Mouse (Mus musculus): ENCODE data around the gene Efcab1. TPM values are rescaled to one million over a fixed set of nuclear protein-coding genes. Genes with fewer than 3 reads are reported as not detected.
"Not testable (repeated sequence)": the region's sequence is repeated elsewhere in the genome, so short reads cannot be mapped to it uniquely, and the experiment has no call there.

The Efcab1 gene
- polyA plus RNA-seq, 1 experiment from 2014 or later, result 0.20 TPM

DNA sequence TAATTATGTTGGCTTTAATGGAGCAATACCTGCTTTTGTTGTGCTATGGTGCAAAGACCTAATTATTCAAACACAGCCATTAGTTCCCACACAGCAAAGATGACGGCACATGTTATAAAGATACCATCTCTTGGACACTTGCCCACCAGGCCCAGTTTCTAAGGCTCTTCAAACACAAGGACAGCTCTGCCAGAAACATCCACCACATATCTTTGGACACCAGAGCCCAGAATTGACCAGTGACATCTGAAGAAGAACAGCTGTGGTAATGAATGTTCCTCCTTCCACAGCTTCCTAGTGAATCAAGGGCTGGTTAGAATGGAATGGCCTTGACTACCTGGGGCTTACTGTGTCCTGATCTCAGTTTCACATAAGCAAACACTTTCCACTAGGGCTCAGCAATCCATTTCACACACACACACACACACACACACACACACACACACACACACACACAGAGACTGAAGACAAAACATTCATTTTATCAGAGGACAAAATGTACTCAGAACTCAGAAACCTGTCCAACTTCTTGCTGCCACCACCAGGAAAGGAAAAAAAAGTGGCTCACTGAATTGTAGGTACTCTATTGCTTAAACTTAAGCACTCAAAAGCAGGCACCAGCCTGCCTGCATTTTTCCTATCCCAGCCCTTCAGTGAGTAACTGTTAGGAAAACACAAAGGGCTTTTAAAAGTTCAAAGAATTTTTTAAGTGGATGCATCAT, 33.7 kb downstream of the Efcab1 start:
- no peaks in the 10 kb centered on the region for H3K36me3 ChIP-seq
- WGBS (ENCODE audit: insufficient replicate concordance), result 49% methylated on average over 1 of the region's 1 CpGs
- ATAC-seq (ENCODE audit: low read depth) (peak; percentile 21; the same call in 1 of the 2 replicates), DNase-seq (no peak)
- no peak overlapping the region for H3K27ac ChIP-seq
- no peaks in the 10 kb centered on the region for H3K9me3 ChIP-seq (replicated peaks)
- no peak overlapping the region for H3K4me3 ChIP-seq (replicated peaks)
- H3K27me3 ChIP-seq, result no peaks in the 10 kb centered on the region
- H3K4me2 ChIP-seq, result no peak overlapping the region
- H3K4me1 ChIP-seq (replicated peaks), result no peaks in the 10 kb centered on the region; the same call in 1 of the 2 replicates
- no peak overlapping the region for H3K9ac ChIP-seq

DNA sequence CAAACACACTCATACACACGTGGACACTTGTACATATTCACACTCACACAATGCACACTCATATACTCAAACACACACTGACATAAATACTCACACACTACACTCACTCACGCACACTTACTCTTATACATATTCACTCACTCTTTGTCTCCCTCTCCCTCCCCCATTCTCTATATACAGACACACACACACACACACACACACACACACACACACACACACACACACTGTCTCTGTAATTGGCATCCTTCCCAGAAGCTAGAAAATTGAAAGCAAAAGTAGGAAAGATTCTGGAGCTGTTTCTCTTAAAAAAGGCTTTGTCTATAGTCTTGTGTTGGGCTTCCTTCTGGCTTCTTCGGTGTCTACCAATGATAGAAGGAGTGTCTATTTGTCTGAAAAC, 34.5 kb downstream of the Efcab1 start:
- no peak overlapping the region for H3K27ac ChIP-seq
- H3K4me2 ChIP-seq, result no peak overlapping the region
- DNase-seq, result no peak
- no peak for ATAC-seq (ENCODE audit: low read depth)
- H3K9me3 ChIP-seq (replicated peaks), result no peaks in the 10 kb centered on the region
- no peaks in the 10 kb centered on the region for H3K36me3 ChIP-seq
- H3K4me3 ChIP-seq (replicated peaks), result no peak overlapping the region
- no peak overlapping the region for H3K9ac ChIP-seq
- H3K27me3 ChIP-seq, result no peaks in the 10 kb centered on the region
- H3K4me1 ChIP-seq (replicated peaks), result no peaks in the 10 kb centered on the region; the same call in 1 of the 2 replicates
- WGBS (ENCODE audit: insufficient replicate concordance), result 52% methylated on average over 3 of the region's 3 CpGs

DNA sequence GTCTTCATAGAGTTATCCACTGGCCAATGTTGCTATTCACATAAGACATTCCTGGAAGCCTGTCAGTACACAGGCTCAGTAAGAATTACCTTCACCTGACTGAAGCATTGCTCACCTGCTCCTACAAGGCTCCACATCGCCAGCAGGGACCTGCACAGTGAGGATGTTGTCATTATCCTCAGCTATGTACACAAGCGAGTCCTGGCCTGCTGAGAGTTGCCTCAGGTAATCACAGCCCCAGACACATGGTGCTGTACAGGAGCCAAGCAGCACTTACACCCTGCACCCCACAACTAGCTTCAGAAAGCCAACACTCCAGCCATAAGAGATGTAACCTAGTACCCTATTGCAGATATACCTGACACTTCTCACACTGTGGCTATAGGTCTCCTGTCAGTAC, 37.1 kb downstream of the Efcab1 start:
- Histone ChIP-seq H3K9me3 (replicated peaks) (no peaks in the 10 kb centered on the region), H3K9ac (no peak overlapping the region), H3K36me3 (no peaks in the 10 kb centered on the region), H3K4me3 (replicated peaks) (no peak overlapping the region), H3K4me1 (replicated peaks) (no peaks in the 10 kb centered on the region; the same call in 1 of the 2 replicates), H3K4me2 (no peak overlapping the region), H3K27me3 (no peaks in the 10 kb centered on the region), H3K27ac (no peak overlapping the region)
- 53% methylated on average over 2 of the region's 2 CpGs for WGBS (ENCODE audit: insufficient replicate concordance)
- DNase-seq, result no peak
- ATAC-seq (ENCODE audit: low read depth), result no peak

DNA sequence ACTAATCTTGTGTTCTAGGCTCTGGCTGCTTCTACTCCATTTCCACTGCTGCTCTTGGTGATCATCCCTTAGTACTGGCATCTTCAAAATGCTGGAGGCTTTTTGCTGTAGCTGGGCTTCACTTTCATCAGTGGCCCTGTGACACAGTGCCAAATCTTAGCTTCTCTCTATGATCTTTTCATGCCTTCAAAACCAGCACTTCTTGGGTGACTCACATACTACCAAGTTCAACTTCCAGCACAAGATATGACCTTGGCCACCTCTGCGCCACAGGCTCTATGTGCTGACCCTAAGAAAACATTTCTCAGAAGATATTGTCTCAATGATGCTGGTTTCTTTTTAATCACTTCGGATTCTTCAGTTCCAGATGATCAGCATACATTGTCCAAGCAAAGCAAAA, 41.2 kb downstream of the Efcab1 start:
- 56% methylated on average over 2 of the region's 2 CpGs for WGBS (ENCODE audit: insufficient replicate concordance)

DNA sequence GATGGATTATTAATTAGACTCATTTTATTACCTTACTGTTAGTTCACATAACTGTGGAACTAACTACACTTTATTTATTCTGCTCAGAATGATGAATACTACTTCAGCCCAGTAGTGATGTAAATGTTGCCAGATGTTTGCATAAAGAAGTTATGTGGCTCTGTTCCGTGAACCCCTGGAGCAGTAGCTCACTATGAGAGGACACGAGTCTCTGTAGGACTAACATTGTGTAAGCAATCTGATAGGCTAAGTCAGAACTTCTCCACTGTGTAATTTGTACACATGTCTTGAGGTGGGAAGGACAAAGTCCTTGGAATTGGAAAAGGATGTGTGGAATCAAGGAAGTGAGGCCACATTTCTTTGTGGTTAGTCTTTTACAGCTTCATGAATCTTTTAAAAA, 45.5 kb downstream of the Efcab1 start:
- Histone ChIP-seq H3K27me3 (no peaks in the 10 kb centered on the region), H3K9ac (no peak overlapping the region), H3K9me3 (replicated peaks) (no peaks in the 10 kb centered on the region), H3K36me3 (no peaks in the 10 kb centered on the region), H3K4me2 (no peak overlapping the region), H3K4me1 (replicated peaks) (no peaks in the 10 kb centered on the region), H3K27ac (no peak overlapping the region), H3K4me3 (replicated peaks) (no peak overlapping the region)
- ATAC-seq (ENCODE audit: low read depth) (no peak), DNase-seq (no peak)
- WGBS (ENCODE audit: insufficient replicate concordance), result 64% methylated on average over 2 of the region's 2 CpGs

More for the DNA sequence above, 41.2 kb downstream of the Efcab1 start:
- H3K36me3 ChIP-seq; H3K9ac ChIP-seq; H3K4me3 ChIP-seq (replicated peaks); H3K4me2 ChIP-seq; H3K27me3 ChIP-seq; DNase-seq; H3K9me3 ChIP-seq (replicated peaks); ATAC-seq (ENCODE audit: low read depth); H3K27ac ChIP-seq; H3K4me1 ChIP-seq (replicated peaks): not testable (repeated sequence)

DNA sequence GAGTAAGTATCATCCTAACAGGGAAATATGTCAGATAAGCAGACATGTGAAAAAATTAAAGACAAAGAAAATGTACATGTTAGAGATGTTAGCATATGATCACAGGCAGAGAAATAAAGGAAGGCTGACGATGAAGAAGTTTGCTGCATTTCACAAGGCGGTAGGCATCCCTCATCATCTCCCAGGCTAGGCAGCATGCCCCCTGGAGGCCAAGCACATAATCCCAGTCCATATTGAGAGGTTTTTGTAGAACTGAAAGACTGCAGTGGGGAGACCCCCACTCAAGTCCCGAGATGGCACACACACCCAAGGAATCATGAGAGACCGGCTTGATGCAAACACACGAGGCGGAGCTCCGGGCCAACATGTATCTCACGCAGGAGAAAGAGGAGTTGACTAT, 53.3 kb downstream of the Efcab1 start:
- H3K27me3 ChIP-seq, result no peaks in the 10 kb centered on the region
- H3K4me2 ChIP-seq, result no peak overlapping the region
- ATAC-seq (ENCODE audit: low read depth) (no peak), DNase-seq (no peak)
- 79% methylated on average over 8 of the region's 8 CpGs for WGBS (ENCODE audit: insufficient replicate concordance)
- no peak overlapping the region for H3K27ac ChIP-seq
- no peaks in the 10 kb centered on the region for H3K36me3 ChIP-seq
- H3K4me1 ChIP-seq (replicated peaks), result no peaks in the 10 kb centered on the region
- no peak overlapping the region for H3K4me3 ChIP-seq (replicated peaks)
- H3K9ac ChIP-seq, result no peak overlapping the region
- no peaks in the 10 kb centered on the region for H3K9me3 ChIP-seq (replicated peaks)

DNA sequence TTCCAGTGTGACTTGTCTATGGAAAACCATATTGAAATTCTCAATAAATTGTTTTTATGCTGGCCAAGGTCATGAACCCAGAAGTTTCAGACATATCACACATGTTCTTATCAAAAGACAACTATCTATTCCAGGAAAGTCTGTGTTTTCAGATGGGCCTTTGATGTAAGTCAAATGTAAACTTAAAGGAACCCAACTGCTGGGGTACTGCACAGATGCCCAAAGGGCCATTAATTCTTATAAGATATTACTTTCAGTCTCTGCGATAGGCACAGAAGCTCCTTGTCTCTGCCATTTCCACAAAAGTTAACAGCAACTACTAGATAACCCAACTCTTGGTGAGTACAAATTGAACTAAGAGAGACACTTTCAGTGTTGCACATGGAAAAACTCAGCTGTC, 67.3 kb downstream of the Efcab1 start:
- 72% methylated on average over 1 of the region's 1 CpGs for WGBS (ENCODE audit: insufficient replicate concordance)
- H3K4me1 ChIP-seq (replicated peaks), result no peaks in the 10 kb centered on the region
- DNase-seq, result no peak
- no peak overlapping the region for H3K4me2 ChIP-seq
- ATAC-seq (ENCODE audit: low read depth), result no peak
- H3K9ac ChIP-seq, result no peak overlapping the region
- H3K9me3 ChIP-seq (replicated peaks), result no peaks in the 10 kb centered on the region
- H3K27me3 ChIP-seq, result no peaks in the 10 kb centered on the region
- H3K4me3 ChIP-seq (replicated peaks), result no peak overlapping the region
- H3K36me3 ChIP-seq, result no peaks in the 10 kb centered on the region
- no peak overlapping the region for H3K27ac ChIP-seq

DNA sequence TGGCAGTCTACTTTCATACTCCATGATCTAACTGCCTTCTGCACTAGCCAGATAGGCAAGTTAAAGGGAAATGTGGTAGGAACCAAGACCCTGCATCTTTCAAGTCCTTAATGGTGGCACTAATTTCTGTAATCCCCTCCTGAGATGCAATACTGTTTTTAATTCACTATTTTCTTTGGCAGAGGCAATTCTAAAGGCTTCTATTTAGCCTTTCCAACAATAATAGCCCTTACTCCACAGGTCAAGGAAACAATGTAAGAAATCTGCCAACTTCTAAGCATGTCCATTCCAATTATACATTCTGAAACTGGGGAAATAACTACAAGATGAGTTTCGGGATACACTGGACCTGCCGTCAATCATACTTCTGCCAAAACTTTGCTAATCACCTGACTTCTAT, 72.8 kb downstream of the Efcab1 start:
- 73% methylated on average over 2 of the region's 2 CpGs for WGBS (ENCODE audit: insufficient replicate concordance)
- no peak for DNase-seq
- Histone ChIP-seq H3K9me3 (replicated peaks) (no peaks in the 10 kb centered on the region), H3K27ac (no peak overlapping the region), H3K36me3 (no peaks in the 10 kb centered on the region), H3K27me3 (no peaks in the 10 kb centered on the region), H3K9ac (no peak overlapping the region), H3K4me2 (no peak overlapping the region), H3K4me1 (replicated peaks) (no peaks in the 10 kb centered on the region), H3K4me3 (replicated peaks) (no peak overlapping the region)
- ATAC-seq (ENCODE audit: low read depth), result no peak

DNA sequence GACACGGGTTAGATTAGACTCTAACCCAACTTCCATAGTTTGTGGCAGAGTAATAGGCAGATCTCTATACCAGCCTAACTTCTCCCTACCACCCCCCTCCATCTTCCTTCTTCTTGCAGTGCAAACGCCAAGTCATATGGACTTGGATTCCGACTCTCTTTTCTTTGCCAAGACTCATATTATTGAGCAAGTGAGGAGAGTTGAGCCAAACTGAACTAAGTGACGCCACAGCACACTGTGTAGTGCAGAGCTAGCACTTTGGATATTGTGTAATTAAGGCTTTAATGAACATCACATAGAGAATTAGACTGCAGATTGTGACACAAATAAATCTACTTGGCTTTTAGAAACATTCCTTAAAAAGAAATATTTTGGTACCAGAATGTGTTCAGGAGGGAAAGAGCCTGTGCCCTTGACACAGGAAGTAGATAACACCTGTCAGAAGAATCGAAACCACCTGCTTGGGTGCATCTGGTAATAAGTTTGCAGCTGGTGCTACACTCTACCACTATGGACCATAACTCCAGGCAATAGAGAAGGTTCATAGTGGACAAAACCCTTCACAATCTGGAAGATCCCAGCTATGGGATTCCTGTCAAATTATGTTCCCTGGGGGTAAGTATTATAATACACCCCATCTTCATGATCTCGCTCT, 83.3 kb downstream of the Efcab1 start:
- no peaks in the 10 kb centered on the region for H3K36me3 ChIP-seq
- WGBS (ENCODE audit: insufficient replicate concordance), result 44% methylated on average over 6 of the region's 6 CpGs

DNA sequence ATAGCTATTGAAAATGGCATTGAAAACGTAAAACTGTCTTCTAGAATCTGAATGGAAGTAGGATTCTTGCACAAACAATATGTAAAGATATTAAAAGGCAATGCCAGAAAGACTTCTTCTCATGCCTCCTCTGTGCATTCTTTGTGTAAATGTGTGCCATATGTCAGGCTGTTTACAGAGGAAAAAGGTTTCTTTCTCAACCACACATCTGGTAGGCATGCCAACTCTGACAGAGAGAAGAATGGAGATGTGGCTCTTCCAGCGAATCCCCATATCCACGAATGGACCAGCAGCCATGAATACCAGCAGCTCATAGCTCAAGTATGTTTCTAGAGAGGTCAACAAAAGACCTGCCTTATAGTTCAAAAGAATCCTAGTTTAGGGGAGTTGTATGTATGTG, 84.6 kb downstream of the Efcab1 start:
- H3K9me3 ChIP-seq (replicated peaks), result no peaks in the 10 kb centered on the region
- DNase-seq (no peak), ATAC-seq (ENCODE audit: low read depth) (no peak)
- no peak overlapping the region for H3K4me2 ChIP-seq
- no peak overlapping the region for H3K27ac ChIP-seq
- 49% methylated on average over 3 of the region's 3 CpGs for WGBS (ENCODE audit: insufficient replicate concordance)
- no peak overlapping the region for H3K9ac ChIP-seq
- no peak overlapping the region for H3K4me3 ChIP-seq (replicated peaks)
- H3K27me3 ChIP-seq, result no peaks in the 10 kb centered on the region
- no peaks in the 10 kb centered on the region for H3K36me3 ChIP-seq
- H3K4me1 ChIP-seq (replicated peaks), result no peaks in the 10 kb centered on the region

More for the DNA sequence above, 83.3 kb downstream of the Efcab1 start:
- Histone ChIP-seq H3K4me1 (replicated peaks) (no peaks in the 10 kb centered on the region), H3K27me3 (no peaks in the 10 kb centered on the region), H3K9me3 (replicated peaks) (no peaks in the 10 kb centered on the region), H3K27ac (no peak overlapping the region), H3K4me2 (no peak overlapping the region), H3K9ac (no peak overlapping the region), H3K4me3 (replicated peaks) (no peak overlapping the region)
- DNase-seq (no peak), ATAC-seq (ENCODE audit: low read depth) (no peak)

DNA sequence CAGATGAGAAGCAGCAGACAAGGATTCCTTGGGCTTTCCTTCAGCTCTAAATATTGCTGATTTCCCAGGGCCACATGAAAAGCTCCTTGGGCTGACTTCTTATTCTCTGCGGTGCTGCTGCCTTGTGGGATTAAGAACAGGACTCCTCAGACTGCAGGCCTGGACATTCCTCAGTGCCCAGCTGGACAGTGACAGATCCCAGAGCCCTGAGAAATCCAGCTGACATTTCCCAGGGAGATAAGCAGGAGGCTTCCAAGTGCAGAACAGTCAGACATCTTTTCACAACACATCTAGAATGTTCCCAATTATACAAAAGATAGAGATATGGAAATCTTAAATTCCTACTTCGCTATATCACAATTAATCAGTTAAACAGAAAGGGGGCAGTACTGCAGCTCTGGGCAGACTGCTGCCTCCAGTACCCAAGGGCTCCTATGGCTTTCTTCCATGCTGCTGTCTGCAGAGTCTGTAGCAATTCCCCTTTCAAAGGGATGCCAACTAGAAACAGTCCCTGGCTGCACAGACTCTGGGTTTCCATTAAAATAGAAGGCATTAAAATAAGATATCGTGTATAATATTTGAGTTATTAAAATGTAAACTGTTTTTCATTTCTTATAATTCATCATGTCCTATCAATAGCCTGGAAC, 86.2 kb downstream of the Efcab1 start:
- no peak overlapping the region for H3K27ac ChIP-seq
- WGBS (ENCODE audit: insufficient replicate concordance), result 44% methylated on average over 3 of the region's 3 CpGs
- H3K9ac ChIP-seq, result no peak overlapping the region
- H3K27me3 ChIP-seq, result no peaks in the 10 kb centered on the region
- no peak for DNase-seq
- no peak overlapping the region for H3K4me3 ChIP-seq (replicated peaks)
- H3K9me3 ChIP-seq (replicated peaks), result no peaks in the 10 kb centered on the region
- no peak overlapping the region for H3K4me2 ChIP-seq
- H3K36me3 ChIP-seq, result no peaks in the 10 kb centered on the region
- no peaks in the 10 kb centered on the region for H3K4me1 ChIP-seq (replicated peaks)
- no peak for ATAC-seq (ENCODE audit: low read depth)
